Mouse (Mus musculus) erythroblast, embryonic 14.5 days (primary cell): ENCODE data around the gene Grm4.

ENCODE experiments used
- GATA1 ChIP-seq: IDR thresholded peaks from 2 replicates; pipeline ENCODE4 v1.6.1; 2012; ENCODE audit warnings: low read length, inconsistent platforms, mixed read lengths
- TAL1 ChIP-seq: IDR thresholded peaks from 3 replicates; pipeline ENCODE4 v1.6.1; 2012; ENCODE audit warnings: low read length, inconsistent platforms, mixed read lengths

DNA sequence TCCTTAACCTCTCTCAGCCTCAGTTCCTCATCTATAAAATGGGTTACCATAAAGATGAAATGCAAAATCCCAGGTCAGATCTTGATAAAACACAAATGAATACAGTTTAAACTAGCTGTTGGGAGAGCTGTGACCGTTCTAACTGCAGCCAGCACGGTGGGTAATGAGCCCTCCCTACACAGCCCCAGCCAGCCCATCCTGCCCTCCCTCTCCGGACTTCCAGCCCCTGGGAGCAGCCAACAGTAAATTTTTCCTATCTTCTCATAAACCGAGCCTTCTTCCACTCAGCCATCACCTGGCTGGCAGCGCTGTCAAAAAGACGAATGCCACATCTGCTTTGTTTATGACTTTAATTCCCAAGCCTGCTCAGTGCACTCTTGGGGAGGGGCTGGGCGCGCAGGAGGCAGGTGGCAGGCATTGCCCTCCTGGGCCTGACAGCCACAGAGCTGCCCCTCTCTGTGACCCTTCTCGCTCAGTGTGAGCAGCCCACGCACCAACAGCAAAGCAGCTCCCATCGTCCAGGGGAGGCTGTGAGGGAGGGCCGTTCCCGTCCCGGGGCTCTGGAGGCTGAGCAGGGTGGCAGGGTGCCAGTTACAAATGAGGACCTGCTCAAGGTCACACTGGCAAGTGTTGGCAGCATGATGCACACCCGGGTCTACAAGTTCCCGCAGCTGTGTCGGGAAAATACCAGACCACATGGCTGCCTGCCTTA lies 75.7 kb downstream of the Grm4 start:
- TF ChIP-seq GATA1 (no peak), TAL1 (no peak)
